Mouse (Mus musculus) mature B cell (primary cell): ENCODE measurements around the gene Dek.

ENCODE experiments used
- in situ Hi-C: fragments of 300-500 bp; cut with MboI; formaldehyde crosslinking; loops from 2 replicates; pipeline ENCODE4 v1.14.3; 2019

Dek gene

DNA sequence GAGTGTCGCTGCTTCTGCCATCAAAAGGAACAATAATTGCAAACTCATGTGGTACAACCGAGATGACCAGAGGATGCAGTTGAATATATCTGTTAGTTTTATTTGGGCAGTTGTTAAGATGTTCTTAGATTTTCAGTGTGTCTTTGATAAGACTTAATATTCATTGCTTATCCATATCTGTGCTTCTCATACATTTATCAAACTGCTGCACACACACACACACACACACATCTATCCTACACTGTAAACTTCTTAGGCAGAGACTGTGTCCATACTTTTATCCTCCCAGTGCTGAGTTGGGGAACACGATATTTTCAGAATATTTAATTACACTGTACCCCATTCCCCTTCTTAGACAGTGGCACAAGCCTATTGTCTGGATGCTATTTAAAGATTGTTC, 5.2 kb upstream of the Dek start:
- in situ Hi-C loops, result no loop called here

DNA sequence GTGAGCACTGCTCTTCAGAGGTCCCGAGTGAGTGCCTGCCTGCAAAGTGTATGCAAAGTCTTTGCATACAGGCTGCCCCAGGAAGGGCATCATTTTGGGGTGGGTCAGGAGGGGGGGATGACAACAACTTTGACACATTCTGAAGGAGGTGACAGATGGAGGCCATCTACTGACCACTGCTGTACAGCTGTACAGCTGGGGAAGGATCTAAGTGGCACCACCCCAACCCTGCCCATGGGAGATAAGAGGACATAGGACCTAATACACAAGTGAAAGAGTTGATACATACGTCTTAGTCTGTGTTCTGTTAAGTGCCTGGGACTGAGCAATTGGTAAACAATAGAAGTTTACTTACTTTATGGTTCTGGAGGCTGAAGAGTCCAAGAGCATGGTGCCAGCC, 3.2 kb upstream of the Dek start:
- in situ Hi-C loops, result no loop called here

DNA sequence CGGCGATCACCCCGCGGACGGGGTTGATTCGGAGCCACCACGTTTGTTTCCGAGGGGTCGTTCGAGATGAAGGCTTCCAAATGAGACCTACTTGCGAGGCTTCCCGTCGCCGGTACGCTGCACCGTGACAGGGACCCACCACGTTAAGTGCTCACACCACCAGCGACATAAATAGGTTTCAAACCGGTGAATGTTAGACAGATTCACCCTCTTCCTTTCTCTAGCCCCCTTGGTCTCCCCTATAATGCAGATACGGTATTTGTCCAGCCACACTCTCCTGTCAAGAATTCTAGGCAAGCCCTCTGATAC, 533 bp upstream of the Dek start:
- in situ Hi-C loops, result no loop called here

DNA sequence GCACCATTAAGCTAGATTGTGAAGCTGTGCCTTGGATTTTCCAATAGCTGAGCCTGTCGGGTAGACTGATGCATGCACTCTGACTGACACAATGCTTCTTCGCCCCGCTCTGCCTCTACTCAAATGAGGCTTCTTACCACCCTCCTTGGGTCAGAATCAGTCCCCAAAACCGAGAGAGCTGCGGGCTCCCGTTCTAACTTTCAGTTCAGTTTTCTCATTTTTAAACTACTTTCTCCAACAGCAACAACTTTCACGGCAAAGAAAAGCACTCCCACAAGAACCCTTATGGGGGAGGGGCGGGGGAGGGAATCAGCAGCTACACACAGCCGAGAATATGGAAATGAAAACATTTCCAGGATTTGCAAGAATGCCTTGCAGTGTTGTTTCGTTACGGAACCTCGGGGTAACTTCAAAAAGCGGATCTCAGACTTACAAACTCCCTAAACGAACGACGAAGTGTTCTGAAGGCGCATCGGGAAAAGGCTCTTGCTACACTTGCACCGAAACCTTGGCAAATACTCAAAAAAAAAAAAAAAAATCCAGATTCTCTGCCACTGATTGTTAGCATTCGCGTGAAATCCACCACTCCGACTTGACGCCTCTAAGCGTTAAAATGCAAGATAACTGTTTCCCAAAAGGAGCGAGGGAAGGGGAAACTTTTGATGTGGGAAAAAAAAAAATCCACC, 1.0 kb downstream of the Dek start:
- in situ Hi-C loops, result no loop called here

DNA sequence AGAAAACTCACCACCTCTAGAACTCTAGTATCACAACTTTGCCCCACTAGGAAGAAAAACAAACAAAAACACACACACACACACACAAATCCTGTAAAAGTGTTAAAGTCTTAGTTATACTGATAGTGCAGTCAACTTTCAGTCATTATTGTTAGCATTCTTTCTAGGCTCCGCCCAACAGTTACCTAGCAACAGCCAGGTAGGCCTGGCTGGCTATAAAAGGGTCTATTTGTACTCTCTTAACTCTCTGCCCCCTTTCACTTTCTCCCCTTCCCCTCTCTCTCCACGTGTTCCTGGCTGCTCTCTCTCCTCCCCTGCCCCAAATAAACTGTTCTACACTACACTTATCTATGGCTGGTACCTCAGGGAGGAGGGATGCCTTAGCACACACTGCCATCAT, 1.9 kb downstream of the Dek start:
- in situ Hi-C loops, result no loop called here

DNA sequence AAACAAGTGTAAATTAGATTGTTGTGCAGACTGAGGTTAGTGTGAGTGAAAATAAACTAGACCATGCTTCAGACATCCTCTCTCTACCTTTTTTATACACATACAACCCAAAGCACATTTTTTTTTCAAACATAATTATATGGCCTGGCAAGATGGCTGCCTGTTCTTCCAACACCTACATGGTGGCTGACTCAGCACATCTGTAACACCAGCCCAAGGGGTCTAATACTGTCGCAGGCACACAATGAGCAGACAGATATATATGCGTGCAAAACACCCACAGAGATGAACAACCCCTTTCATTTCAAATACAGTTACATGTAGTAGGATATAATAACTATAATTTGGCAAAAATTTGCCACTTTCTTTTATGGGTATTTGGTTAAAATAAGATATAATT, 5.4 kb downstream of the Dek start:
- in situ Hi-C loops, result no loop called here

DNA sequence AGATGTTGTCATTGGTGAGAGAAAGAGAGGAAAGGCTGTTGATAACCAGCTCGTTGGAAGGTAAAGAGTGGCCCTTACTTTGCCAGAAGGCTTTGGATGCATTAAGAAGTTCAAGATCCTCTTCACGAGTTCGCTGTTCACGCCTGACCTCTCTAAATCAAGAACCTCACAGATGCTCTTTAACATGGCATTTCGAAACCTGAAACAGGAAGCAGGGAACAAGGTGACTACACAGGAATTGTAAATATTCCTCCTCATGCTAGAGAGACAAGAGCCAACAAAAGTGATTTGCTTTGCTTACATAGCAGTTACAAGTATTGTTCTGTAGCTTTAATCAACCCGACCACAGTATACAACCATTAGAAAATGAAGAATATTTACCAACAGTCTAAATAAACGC, 6.7 kb downstream of the Dek start:
- in situ Hi-C loops, result no loop called here

DNA sequence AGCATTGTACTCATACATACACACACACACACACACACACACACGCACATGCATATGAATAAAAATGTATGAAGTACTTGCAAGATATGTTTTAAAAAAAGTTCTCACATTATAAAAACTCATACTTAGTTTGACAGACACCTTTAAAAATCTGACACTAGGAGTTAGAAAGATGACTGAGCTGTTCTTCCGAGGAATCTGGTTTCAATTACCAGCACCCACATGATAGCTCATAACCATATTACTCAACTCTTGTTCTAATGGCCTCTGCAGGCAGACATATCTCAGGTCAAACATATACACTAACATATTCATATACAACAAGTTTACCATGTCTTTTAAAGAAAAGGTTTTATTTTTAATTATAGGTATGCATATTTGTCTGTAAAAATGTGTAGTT, 9.4 kb downstream of the Dek start:
- in situ Hi-C loops, result no loop called here

DNA sequence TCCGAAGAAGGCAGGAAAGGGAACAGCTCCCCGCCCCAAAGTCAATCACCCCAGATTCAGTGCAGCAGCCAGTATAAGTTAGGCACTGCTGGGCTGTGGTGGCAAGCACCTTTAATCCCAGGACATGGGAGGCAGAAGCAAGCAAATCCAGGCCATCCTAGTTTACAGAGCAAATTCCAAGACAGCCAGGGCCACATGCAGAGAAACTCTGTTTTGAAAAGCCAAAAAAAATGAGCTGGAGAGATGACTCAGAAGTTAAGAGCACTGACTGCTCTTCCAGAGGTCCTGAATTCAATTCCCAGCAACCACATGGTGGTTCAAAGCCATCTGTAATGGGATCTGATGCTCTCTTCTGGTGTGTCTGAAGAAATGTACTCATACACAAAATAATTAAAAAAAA, 12.2 kb downstream of the Dek start:
- in situ Hi-C loops, result no loop called here

DNA sequence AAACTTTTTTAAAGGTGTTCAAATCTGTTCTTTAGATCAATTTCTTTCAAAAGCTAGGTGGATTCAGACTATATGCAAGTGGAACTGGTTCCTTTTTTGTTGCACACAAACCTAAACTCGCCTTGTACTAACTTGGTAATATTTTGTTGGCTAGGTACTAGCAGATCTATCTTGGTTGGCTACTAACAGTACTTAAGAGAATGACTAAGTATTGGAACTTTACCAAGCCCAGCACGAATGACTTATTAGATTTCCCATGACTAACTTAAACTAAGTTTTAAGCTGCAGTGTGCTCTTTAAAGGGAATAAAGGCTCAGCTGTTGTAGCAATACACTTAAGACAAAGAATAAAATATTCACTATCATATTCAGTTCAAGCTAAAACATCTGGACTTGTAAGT, 16.7 kb downstream of the Dek start:
- in situ Hi-C loops, result no loop called here

DNA sequence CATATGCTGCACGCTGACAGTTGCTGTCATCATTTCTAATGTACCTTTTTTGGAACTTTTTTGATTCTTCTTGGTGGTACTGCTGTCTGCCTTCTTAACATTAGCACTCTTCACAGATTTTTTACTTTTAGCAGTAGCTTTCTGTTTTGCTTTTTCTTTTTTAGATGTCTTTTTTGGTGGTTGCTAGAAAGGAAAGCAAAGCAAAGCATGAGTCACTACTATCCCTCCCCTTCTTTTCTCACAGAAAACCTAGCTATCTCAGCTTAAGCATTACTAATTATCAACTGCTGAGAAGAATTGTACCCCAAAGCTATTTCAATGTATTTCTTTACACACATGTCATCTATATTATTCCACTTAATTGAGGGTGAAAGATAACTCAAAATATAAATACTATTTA, 17.6 kb downstream of the Dek start:
- in situ Hi-C loops, result no loop called here

DNA sequence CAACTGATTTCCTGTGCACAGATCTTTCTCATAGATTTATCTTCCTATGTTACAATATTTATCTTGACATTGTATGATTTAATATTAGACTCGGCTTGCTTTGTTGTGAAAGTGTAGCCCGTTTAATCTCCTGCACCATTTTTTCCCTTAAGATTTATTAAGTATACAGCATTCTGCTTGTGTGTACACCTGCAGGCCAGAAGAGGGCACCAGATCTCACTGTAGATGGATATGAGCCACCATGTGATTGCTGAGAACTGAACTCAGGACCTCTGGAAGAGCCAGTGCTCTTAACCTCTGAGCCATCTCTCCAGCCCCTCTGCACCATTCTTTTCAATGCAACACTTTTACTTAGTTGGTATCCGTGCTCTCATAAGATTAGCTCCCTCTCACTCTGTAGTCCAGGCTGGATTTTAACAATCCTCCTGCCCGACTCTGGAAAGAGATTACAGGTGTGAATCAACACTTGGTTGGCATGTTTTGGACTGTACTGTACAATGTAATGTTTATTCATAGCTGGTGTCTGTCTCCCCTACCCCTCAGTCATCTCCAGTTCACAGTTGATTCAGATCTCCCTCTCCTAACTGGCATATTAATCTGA, 25.0 kb downstream of the Dek start:
- in situ Hi-C loops, result no loop called here

DNA sequence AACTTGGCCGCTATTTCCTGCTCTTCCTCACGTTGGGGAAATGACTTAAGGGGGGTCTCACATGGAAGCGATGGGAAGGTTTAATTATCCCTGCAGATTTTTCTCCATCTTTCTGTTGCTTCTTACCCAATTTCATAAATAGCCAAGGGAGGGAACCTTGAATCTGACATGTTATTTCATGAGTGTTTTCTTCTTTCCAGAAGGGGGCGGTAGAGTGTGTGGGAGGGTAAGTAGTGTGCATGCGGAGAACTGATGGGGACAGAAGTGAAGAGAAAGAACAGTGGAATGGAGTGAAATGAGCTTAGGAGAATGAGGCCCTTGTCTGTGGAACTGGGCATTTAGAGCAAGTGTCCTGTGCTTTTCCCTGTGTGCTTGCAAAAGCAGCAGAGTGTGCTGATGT, 27.2 kb downstream of the Dek start:
- in situ Hi-C loops, result no loop called here

DNA sequence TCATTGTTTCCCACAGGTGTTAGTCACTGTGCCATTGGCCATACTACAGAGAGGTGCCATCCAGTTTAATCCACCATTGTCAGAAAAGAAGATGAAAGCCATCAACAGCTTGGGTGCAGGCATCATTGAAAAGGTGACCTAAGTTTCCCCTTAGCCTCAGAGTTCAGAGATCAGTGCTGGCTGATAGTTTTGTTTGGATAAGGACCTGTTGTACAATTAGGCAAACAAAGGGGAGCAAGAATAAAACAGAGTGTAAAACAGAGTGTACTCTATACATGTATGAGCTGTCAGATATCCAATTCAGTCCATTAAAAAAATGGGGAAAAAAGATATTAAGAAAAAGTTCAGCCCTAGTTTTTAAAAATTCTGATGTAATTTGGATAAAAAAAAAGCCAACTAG, 28.6 kb downstream of the Dek start:
- in situ Hi-C loops, result no loop called here

DNA sequence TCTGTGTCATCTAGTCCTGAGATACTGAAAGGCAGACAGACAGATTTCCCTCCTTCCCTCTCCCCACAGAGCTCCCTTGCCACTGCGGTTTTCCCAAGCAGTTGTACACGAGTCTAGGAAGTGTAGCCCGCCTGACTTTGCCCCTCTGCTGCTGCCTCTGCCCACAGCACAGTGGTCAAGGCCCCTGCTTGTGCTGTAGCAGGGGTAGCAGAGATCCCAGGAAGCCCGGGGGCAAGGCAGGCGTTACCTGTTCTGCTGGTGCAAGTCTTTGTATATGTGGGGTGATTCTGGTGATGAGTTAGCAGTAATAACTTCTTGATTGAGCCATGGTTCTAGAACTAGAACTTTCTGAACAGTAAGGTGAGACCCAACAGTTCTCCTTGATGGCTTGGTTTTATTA, 29.8 kb downstream of the Dek start:
- in situ Hi-C loops, result no loop called here

DNA sequence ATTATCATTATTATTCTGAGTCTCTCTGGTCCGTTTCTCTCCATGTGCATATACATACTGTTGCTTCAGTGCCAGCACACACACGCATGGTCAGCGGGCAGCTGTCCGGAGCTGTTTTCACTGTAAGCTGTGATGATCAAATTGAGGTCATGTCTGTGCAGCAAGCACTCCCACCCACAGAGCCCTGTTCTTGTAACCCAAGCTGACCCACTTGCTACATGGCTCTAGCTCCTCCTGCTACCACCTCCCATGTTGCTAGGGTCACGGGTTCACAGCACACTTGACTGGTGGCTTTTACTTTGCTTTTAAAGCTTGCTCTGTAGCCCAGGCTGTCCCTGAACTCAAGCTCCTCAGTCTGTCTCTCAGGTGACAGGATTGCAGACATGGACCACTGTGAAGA, 33.5 kb downstream of the Dek start:
- in situ Hi-C loops, result no loop called here

DNA sequence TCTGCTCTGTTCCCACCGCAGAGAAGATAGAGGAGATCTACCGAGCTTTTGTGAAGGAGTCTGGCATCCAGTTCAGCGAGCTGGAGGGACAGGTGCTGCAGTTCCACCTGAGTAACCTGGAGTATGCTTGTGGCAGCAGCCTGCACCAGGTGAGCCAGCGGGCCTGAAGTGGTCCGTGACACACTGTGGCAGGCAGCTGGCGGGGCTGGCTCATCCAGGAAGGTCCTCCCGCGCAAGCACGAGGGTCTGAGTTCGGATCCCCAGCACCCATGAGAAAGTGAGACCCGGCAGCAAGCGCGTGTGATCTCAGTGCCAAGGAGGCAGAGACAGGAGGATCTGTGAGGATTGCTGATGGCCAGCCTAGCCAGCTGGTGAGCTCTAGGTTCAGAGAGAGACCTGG, 34.1 kb downstream of the Dek start:
- in situ Hi-C loops, result no loop called here

DNA sequence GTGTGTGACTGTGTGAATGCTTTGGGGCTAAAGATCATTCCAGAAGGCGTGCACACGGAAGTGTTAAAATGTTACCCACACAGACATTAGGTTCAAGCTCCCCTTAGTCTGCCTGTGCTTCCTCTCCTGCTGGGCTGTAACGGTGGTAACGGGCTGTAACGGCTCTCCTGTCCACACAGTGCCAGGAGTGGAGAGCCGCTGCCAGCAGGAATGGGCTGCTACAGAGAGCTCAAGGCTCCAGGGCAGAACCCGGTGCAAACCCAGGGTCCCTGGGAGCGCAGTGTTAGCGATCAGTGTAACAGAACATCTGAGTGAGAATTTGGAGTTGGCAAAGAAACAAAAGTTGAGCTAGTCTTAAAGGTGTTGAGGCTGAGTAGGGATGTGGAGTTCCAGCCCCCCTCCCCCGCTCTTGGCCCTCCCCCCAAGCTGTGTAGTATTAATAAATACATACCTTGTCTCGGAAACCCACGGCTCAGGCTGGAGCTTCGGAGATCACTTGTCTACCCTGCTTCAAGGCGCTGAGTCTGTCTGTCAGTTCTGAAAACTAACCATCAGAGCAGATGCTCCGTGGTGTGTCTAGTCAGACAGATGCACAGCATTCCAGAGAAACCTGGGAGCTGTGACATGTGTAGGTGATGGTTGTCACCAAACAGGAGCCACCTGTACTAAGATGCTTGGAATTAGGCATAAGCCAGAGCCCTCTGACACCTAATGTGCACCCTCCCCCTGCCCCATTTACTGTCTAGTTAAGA, 35.5 kb downstream of the Dek start:
- in situ Hi-C loops, result no loop called here

DNA sequence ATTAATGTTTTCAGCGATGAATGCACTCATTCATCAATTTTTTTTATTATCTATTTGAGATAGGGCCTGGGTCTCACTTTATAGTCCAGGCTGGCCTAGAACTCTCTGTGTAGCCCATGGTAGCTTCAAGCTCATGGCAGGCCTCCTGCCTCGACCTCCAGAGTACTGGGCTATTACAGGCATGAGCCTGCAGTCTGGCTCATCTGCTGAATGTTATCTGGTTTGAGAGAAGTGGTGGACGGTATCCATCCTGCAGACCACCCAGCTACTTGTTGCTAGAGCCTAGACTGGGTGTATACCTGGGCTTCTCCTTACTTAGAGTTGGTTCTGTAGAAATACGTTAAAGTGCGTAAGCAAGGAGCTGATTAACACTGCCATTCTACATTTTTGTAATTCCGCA, 39.0 kb downstream of the Dek start:
- in situ Hi-C loops, result no loop called here

DNA sequence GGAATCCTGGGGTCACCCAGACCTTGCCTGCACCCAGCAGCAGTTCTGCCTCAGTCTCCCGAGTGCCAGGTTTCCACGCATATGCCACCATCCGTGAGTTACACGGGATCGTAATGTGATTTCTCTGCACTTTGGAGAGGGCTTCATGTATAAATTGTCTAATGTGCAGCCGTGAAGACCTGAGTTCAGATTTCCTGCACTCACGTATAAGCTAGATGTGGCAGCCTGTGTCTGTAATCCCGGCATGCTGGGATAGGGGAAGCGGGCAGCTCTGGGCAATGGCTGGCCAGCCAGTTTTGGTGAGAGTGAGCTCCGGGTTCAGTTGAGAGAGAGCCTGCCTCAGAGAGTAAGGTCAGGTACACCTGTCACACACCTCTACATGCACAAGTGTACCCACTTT, 39.5 kb downstream of the Dek start:
- in situ Hi-C loops, result no loop called here

DNA sequence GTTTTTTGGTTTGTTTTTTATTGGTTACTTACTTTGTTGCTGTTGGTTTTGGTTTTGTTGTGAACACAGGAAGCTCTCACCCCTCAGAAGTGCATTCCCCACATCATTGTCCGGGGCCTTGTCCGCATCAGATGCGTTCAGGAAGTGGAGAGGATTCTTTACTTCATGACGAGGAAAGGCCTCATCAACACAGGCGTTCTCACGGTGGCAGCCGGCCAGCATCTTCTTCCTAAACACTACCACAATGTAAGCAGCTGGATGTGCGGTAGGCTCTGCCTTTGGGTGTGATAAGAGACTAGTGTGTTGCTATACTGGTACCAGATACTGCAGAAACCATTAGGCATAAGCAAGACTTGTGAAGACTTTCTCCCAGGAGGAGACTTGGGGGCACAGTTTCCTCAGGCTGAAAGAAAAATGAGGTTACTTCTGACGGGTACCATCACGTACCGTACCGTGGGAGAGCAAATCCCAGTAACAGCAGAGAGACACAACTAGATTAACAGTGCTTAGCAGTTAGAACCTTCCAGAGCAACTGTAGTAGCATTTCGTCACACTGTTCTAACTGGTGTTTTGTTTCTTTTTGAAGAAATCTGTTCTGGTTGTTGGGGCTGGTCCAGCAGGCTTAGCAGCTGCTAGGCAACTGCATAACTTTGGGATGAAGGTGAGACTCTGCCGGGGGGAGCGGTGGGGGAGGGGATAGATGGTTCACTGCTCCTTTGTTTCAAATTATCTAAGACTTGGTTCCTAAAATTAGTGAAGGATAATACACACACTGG, 41.8 kb downstream of the Dek start:
- in situ Hi-C loops, result no loop called here

DNA sequence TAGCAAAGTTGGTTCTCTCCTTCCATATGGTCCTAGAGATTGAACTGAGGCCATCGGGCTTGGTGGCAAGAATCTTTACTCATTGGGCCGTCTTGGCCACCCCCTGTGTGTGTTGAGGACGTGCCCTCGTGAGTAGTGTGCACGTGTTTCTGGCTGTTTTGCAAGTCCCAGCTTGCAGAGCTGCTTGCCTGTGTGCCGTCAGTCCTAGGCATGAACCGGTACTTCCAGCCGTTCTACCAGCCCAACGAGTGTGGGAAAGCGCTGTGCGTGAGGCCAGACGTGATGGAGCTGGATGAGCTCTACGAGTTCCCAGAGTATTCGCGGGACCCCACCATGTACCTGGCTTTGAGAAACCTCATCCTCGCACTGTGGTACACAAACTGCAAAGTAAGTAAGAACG, 43.2 kb downstream of the Dek start:
- in situ Hi-C loops, result no loop called here

DNA sequence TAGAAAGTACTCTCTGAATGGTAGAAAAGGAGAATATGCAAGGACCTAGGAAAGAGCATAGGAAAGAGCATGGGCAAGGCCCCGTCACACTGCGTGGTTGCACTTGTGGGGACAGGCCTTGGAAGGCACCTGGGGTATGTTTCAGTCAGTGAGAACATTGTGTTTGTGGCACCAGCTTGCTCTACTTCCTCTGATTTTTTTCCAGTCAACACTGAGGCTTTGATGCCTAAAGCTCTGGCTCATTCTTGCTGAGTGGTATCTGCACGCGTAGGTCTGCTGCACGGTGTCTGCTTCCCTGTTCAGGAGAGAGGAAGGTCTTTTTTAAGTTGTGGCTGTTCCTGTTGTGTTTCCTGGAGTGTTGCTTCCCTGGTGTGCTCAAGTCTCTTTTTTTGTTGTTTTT, 49.2 kb downstream of the Dek start:
- in situ Hi-C loops, result no loop called here
